Mouse (Mus musculus) effector memory CD4-positive, alpha-beta T cell, adult 7 months (primary cell): ENCODE results near the gene Nup37. TPM values are rescaled to one million over a fixed set of nuclear protein-coding genes. Genes with fewer than 3 reads are reported as not detected.

Experiments
- polyA plus RNA-seq: library from polyadenylated mRNA; unstranded; fragments of 100-300 nt; shearing (Covaris generic); gene quantifications from one replicate; pipeline ENCODE4 v1.2.1, GENCODE M21; 2017

Gene Nup37
- polyA plus RNA-seq: 9.0 TPM

GRCm38 (mm10) chr10:88146707-88147477 is at the start of gene Nup37, which contains the start of gene Parpbp:
Nup37 (plus strand) TSS chr10:88146992.
Parpbp (minus strand) TSS chr10:88146941.

GRCm38 (mm10) chr10:88200951-88201638 is 54.3 kb downstream of the Nup37 start, which contains the start of gene Washc3:
Washc3 (plus strand) TSS chr10:88201093.

Other genes with a start within 250 kb of the Nup37 start
- gene Pmch, start 55.9 kb upstream of the Nup37 start, polyA plus RNA-seq: not detected
- gene Parpbp, start 51 bp upstream of the Nup37 start, polyA plus RNA-seq: 0.11 TPM
- gene Washc3, start 54.1 kb downstream of the Nup37 start, polyA plus RNA-seq: 63.4 TPM
- gene Dram1, start 232.1 kb downstream of the Nup37 start, polyA plus RNA-seq: 0.54 TPM
- gene Gnptab, start 232.1 kb downstream of the Nup37 start, polyA plus RNA-seq: 88.4 TPM